Mouse (Mus musculus): ENCODE results near the gene Epop. TPM values are rescaled to one million over a fixed set of nuclear protein-coding genes. Genes with fewer than 3 reads are reported as not detected.

Epop gene
- polyA plus RNA-seq, 1 experiment, result not detected

GRCm38 (mm10) chr11:97627556-97628302, 1.8 kb downstream of the Epop start:
- Histone ChIP-seq H3K27ac (replicated peaks; ENCODE audit: low read depth, low read length) (no peak overlapping the region), H3K4me1 (ENCODE audit: control insufficient read depth, insufficient read depth, insufficient read length, low read length) (no peaks in the 10 kb centered on the region; the same call in 1 of the 2 replicates), H3K4me3 (ENCODE audit: insufficient read depth, low read depth, low read length) (peak overlapping the region; percentile 62; the same call in 1 of the 2 replicates)

GRCm38 (mm10) chr11:97626850-97627249, 2.7 kb downstream of the Epop start:
- Histone ChIP-seq H3K27ac (replicated peaks; ENCODE audit: low read depth, low read length) (no peak overlapping the region), H3K4me3 (ENCODE audit: insufficient read depth, low read depth, low read length) (no peak overlapping the region), H3K4me1 (ENCODE audit: control insufficient read depth, insufficient read depth, insufficient read length, low read length) (no peaks in the 10 kb centered on the region; the same call in 1 of the 2 replicates)

- Histone ChIP-seq H3K27ac (replicated peaks; ENCODE audit: low read depth, low read length) (no peak overlapping the region), H3K4me3 (ENCODE audit: insufficient read depth, low read depth, low read length) (no peak overlapping the region), H3K4me1 (ENCODE audit: control insufficient read depth, insufficient read depth, insufficient read length, low read length) (no peaks in the 10 kb centered on the region; the same call in 1 of the 2 replicates)
Measured at GRCm38 (mm10) chr11:97626431-97626830, 3.1 kb downstream of the Epop start.

- Histone ChIP-seq H3K4me1 (ENCODE audit: control insufficient read depth, insufficient read depth, insufficient read length, low read length) (no peaks in the 10 kb centered on the region; the same call in 1 of the 2 replicates), H3K27ac (replicated peaks; ENCODE audit: low read depth, low read length) (no peak overlapping the region), H3K4me3 (ENCODE audit: insufficient read depth, low read depth, low read length) (no peak overlapping the region)
Measured at GRCm38 (mm10) chr11:97625551-97625950, 4.0 kb downstream of the Epop start.

- no peak overlapping the region for H3K4me3 ChIP-seq (ENCODE audit: insufficient read depth, low read depth, low read length)
- no peaks in the 10 kb centered on the region for H3K4me1 ChIP-seq (ENCODE audit: control insufficient read depth, insufficient read depth, insufficient read length, low read length)
- no peak overlapping the region for H3K27ac ChIP-seq (replicated peaks; ENCODE audit: low read depth, low read length)
Measured at GRCm38 (mm10) chr11:97623166-97623565, 6.3 kb downstream of the Epop start.

GRCm38 (mm10) chr11:97622440-97622839, 7.1 kb downstream of the Epop start:
- Histone ChIP-seq H3K4me1 (ENCODE audit: control insufficient read depth, insufficient read depth, insufficient read length, low read length) (no peaks in the 10 kb centered on the region), H3K4me3 (ENCODE audit: insufficient read depth, low read depth, low read length) (no peak overlapping the region), H3K27ac (replicated peaks; ENCODE audit: low read depth, low read length) (no peak overlapping the region)

GRCm38 (mm10) chr11:97619391-97619795, 10.1 kb downstream of the Epop start:
- no peaks in the 10 kb centered on the region for H3K4me1 ChIP-seq (ENCODE audit: control insufficient read depth, insufficient read depth, insufficient read length, low read length)
- H3K4me3 ChIP-seq (ENCODE audit: insufficient read depth, low read depth, low read length), result no peak overlapping the region
- H3K27ac ChIP-seq (replicated peaks; ENCODE audit: low read depth, low read length), result no peak overlapping the region

GRCm38 (mm10) chr11:97618368-97618767, 11.1 kb downstream of the Epop start:
- no peak overlapping the region for H3K4me3 ChIP-seq (ENCODE audit: insufficient read depth, low read depth, low read length)
- H3K4me1 ChIP-seq (ENCODE audit: control insufficient read depth, insufficient read depth, insufficient read length, low read length), result no peaks in the 10 kb centered on the region
- no peak overlapping the region for H3K27ac ChIP-seq (replicated peaks; ENCODE audit: low read depth, low read length)

- no peak overlapping the region for H3K27ac ChIP-seq (replicated peaks; ENCODE audit: low read depth, low read length)
- H3K4me3 ChIP-seq (ENCODE audit: insufficient read depth, low read depth, low read length), result no peak overlapping the region
- H3K4me1 ChIP-seq (ENCODE audit: control insufficient read depth, insufficient read depth, insufficient read length, low read length), result no peaks in the 10 kb centered on the region
Measured at GRCm38 (mm10) chr11:97615276-97615675, 14.2 kb downstream of the Epop start.

- H3K4me3 ChIP-seq (ENCODE audit: insufficient read depth, low read depth, low read length), result no peak overlapping the region
- H3K27ac ChIP-seq (replicated peaks; ENCODE audit: low read depth, low read length), result no peak overlapping the region
- H3K4me1 ChIP-seq (ENCODE audit: control insufficient read depth, insufficient read depth, insufficient read length, low read length), result no peaks in the 10 kb centered on the region
Measured at GRCm38 (mm10) chr11:97611076-97611475, 18.4 kb downstream of the Epop start.

GRCm38 (mm10) chr11:97609743-97610142, 19.8 kb downstream of the Epop start:
- Histone ChIP-seq H3K4me1 (ENCODE audit: control insufficient read depth, insufficient read depth, insufficient read length, low read length) (no peaks in the 10 kb centered on the region), H3K4me3 (ENCODE audit: insufficient read depth, low read depth, low read length) (no peak overlapping the region), H3K27ac (replicated peaks; ENCODE audit: low read depth, low read length) (no peak overlapping the region)

- Histone ChIP-seq H3K4me1 (ENCODE audit: control insufficient read depth, insufficient read depth, insufficient read length, low read length) (no peaks in the 10 kb centered on the region), H3K27ac (replicated peaks; ENCODE audit: low read depth, low read length) (no peak overlapping the region), H3K4me3 (ENCODE audit: insufficient read depth, low read depth, low read length) (no peak overlapping the region)
Measured at GRCm38 (mm10) chr11:97608933-97609332, 20.6 kb downstream of the Epop start.

GRCm38 (mm10) chr11:97607056-97607725, 22.3 kb downstream of the Epop start:
- no peak overlapping the region for H3K4me3 ChIP-seq (ENCODE audit: insufficient read depth, low read depth, low read length)
- H3K4me1 ChIP-seq (ENCODE audit: control insufficient read depth, insufficient read depth, insufficient read length, low read length), result no peaks in the 10 kb centered on the region
- H3K27ac ChIP-seq (replicated peaks; ENCODE audit: low read depth, low read length), result no peak overlapping the region

- Histone ChIP-seq H3K27ac (replicated peaks; ENCODE audit: low read depth, low read length) (no peak overlapping the region), H3K4me1 (ENCODE audit: control insufficient read depth, insufficient read depth, insufficient read length, low read length) (no peaks in the 10 kb centered on the region), H3K4me3 (ENCODE audit: insufficient read depth, low read depth, low read length) (no peak overlapping the region)
Measured at GRCm38 (mm10) chr11:97603891-97604290, 25.6 kb downstream of the Epop start.

GRCm38 (mm10) chr11:97602223-97602622, 27.3 kb downstream of the Epop start:
- Histone ChIP-seq H3K27ac (replicated peaks; ENCODE audit: low read depth, low read length) (no peak overlapping the region), H3K4me3 (ENCODE audit: insufficient read depth, low read depth, low read length) (no peak overlapping the region), H3K4me1 (ENCODE audit: control insufficient read depth, insufficient read depth, insufficient read length, low read length) (no peaks in the 10 kb centered on the region)

GRCm38 (mm10) chr11:97599104-97599503, 30.4 kb downstream of the Epop start:
- Histone ChIP-seq H3K4me3 (ENCODE audit: insufficient read depth, low read depth, low read length) (no peak overlapping the region), H3K27ac (replicated peaks; ENCODE audit: low read depth, low read length) (no peak overlapping the region), H3K4me1 (ENCODE audit: control insufficient read depth, insufficient read depth, insufficient read length, low read length) (no peaks in the 10 kb centered on the region)

All from brown adipose tissue, adult 24 weeks (tissue).